Mouse (Mus musculus): ENCODE results near the gene Cfap126. TPM values are rescaled to one million over a fixed set of nuclear protein-coding genes. Genes with fewer than 3 reads are reported as not detected.
A peak's percentile ranks its signal among the peaks of the same experiment; 100 is the strongest.
"Not testable (repeated sequence)": the region's sequence is repeated elsewhere in the genome, so short reads cannot be mapped to it uniquely, and the experiment has no call there.

Gene Cfap126
- 1.8 and 2.5 TPM in 2 replicates for polyA plus RNA-seq (2015; fragmentation: Nextera tagmentation; extraction: Ambion mirVana)

GRCm38 (mm10) chr1:171113873-171114299 is at the start of gene Cfap126:
Cfap126 (plus strand) TSS chr1:171113918.
- under 1% methylated on average over 24 of the region's 24 CpGs for WGBS (ENCODE audit: insufficient replicate concordance)

DNA sequence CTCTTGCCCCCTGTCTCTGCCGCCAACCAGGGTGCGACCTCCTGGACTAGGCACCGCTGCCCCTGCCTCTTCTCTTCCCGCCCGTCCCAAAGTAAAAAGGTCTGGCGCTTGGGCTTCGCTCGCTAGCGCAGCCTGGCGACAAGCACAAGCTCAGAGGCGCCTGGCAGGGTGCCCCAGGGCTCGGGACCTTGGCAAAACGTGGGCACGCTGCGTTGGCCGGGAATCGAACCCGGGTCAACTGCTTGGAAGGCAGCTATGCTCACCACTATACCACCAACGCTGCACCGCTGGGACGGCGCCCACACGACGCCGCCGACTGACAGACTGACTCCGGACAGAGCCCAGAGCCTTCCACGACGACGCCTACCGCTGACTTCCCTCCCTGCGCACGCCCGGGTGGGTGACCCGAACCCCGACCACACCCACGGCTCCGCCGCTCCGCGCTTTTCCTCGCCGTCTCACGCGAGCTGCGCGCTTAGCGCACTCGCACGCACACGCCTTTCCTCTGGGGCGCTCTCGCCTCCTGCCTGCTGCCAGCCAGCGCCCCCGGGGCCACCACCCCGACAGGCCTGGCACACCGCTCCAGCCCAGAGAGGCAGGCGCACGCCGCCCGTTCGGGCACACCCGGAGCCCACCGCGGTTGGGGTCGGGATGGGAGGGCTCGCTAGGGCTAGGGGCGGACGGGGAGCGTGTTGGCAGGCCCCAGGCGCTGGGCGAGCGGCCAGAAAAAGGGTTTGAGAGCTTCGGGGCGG is 49.1 kb upstream of the Cfap126 start, which contains the start of gene Fcgr3:
Fcgr3 (minus strand) TSS at position 445 of the 752 bp plus-strand sequence.
- not testable (repeated sequence) for H3K9me3 ChIP-seq (replicated peaks); H3K36me3 ChIP-seq
- peak; percentile 73 for ATAC-seq (ENCODE audit: low read depth)
- peak within 1 kb of the TSS; percentile 62 for H3K4me2 ChIP-seq
- peak within 1 kb of the TSS; percentile 51 for H3K4me3 ChIP-seq (replicated peaks)
- WGBS (ENCODE audit: insufficient replicate concordance): under 1% methylated on average over 44 of the region's 75 CpGs
- peak within 1 kb of the TSS; percentile 2; the same call in 1 of the 2 replicates for H3K27ac ChIP-seq
- H3K27me3 ChIP-seq: peaks cover 31% of the 10 kb centered on the region
- DNase-seq: peak; percentile 78
- peaks cover 31% of the 10 kb centered on the region for H3K4me1 ChIP-seq (replicated peaks)
- H3K9ac ChIP-seq: peak within 1 kb of the TSS; percentile 53

More at GRCm38 (mm10) chr1:171113873-171114299, at the start of gene Cfap126:
- Histone ChIP-seq H3K9ac (peak within 1 kb of the TSS; percentile 73), H3K4me2 (peak within 1 kb of the TSS; percentile 87), H3K27ac (peak within 1 kb of the TSS; percentile 67), H3K27me3 (no peaks in the 10 kb centered on the region), H3K36me3 (no peaks in the 10 kb centered on the region), H3K4me3 (replicated peaks) (peak within 1 kb of the TSS; percentile 61), H3K9me3 (replicated peaks) (no peaks in the 10 kb centered on the region), H3K4me1 (replicated peaks) (peaks cover 74% of the 10 kb centered on the region)
- ATAC-seq (ENCODE audit: low read depth): peak; percentile 49
- DNase-seq: peak; percentile 66

- H3K27ac ChIP-seq; H3K9me3 ChIP-seq (replicated peaks); H3K36me3 ChIP-seq; H3K9ac ChIP-seq; DNase-seq: not testable (repeated sequence)
- H3K4me2 ChIP-seq: peak overlapping the region; percentile 62
- WGBS (ENCODE audit: insufficient replicate concordance): 1% methylated on average over 22 of the region's 35 CpGs
- ATAC-seq (ENCODE audit: low read depth): peak; percentile 44
- peaks cover 29% of the 10 kb centered on the region for H3K4me1 ChIP-seq (replicated peaks)
- peaks cover 36% of the 10 kb centered on the region for H3K27me3 ChIP-seq
- H3K4me3 ChIP-seq (replicated peaks): peak overlapping the region; percentile 49
Observed at GRCm38 (mm10) chr1:171065243-171065587, 48.5 kb upstream of the Cfap126 start.

DNA sequence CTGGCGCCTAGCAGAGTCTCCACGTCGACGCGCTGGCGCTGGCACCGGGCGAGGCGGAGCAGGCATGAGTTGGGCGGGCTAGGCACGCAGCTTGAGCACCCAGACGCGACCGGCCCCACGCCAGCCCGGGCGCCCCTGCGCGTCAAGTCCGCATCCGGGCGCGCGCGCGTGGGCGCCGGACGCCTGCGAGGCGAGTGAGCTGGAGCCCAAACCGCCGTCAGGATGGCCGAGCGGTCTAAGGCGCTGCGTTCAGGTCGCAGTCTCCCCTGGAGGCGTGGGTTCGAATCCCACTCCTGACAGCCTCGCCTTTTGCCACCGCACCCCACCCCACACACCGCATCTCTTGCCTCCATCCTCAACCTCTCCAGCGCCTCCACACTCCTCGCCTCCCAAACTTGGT is 48.0 kb upstream of the Cfap126 start:
- peak overlapping the region; percentile 57 for H3K4me2 ChIP-seq
- ATAC-seq (ENCODE audit: low read depth): peak; percentile 5

GRCm38 (mm10) chr1:171066583-171066982 is 47.1 kb upstream of the Cfap126 start:
- H3K27ac ChIP-seq; H3K9me3 ChIP-seq (replicated peaks); DNase-seq; H3K4me2 ChIP-seq; H3K9ac ChIP-seq; H3K4me3 ChIP-seq (replicated peaks); H3K36me3 ChIP-seq: not testable (repeated sequence)
- ATAC-seq (ENCODE audit: low read depth): peak; percentile 74
- H3K4me1 ChIP-seq (replicated peaks): peaks cover 17% of the 10 kb centered on the region
- WGBS (ENCODE audit: insufficient replicate concordance): 11% methylated on average over 3 of the region's 10 CpGs
- peaks cover 44% of the 10 kb centered on the region for H3K27me3 ChIP-seq

More for the DNA sequence above, 48.0 kb upstream of the Cfap126 start:
- peaks cover 38% of the 10 kb centered on the region for H3K27me3 ChIP-seq
- H3K27ac ChIP-seq; H3K9me3 ChIP-seq (replicated peaks); H3K9ac ChIP-seq; H3K36me3 ChIP-seq: not testable (repeated sequence)
- peak overlapping the region; percentile 42 for H3K4me3 ChIP-seq (replicated peaks)
- peaks cover 23% of the 10 kb centered on the region for H3K4me1 ChIP-seq (replicated peaks)
- 3% methylated on average over 31 of the region's 45 CpGs for WGBS (ENCODE audit: insufficient replicate concordance)
- peak; percentile 66 for DNase-seq

GRCm38 (mm10) chr1:171067928-171068327 is 45.8 kb upstream of the Cfap126 start:
- H3K9me3 ChIP-seq (replicated peaks); H3K9ac ChIP-seq; H3K27ac ChIP-seq; ATAC-seq (ENCODE audit: low read depth); H3K4me2 ChIP-seq; DNase-seq; H3K4me3 ChIP-seq (replicated peaks); H3K36me3 ChIP-seq: not testable (repeated sequence)
- WGBS (ENCODE audit: insufficient replicate concordance): 30% methylated on average over 5 of the region's 5 CpGs
- Histone ChIP-seq H3K27me3 (peaks cover 44% of the 10 kb centered on the region), H3K4me1 (replicated peaks) (peaks cover 17% of the 10 kb centered on the region)

GRCm38 (mm10) chr1:171069508-171069907 is 44.2 kb upstream of the Cfap126 start:
- H3K9me3 ChIP-seq (replicated peaks); DNase-seq; H3K9ac ChIP-seq; ATAC-seq (ENCODE audit: low read depth); H3K4me3 ChIP-seq (replicated peaks); H3K36me3 ChIP-seq; H3K4me2 ChIP-seq; H3K27ac ChIP-seq; H3K4me1 ChIP-seq (replicated peaks): not testable (repeated sequence)
- peaks cover 43% of the 10 kb centered on the region for H3K27me3 ChIP-seq
- WGBS (ENCODE audit: insufficient replicate concordance): 48% methylated on average over 3 of the region's 3 CpGs

GRCm38 (mm10) chr1:171070879-171071278 is 42.8 kb upstream of the Cfap126 start:
- H3K4me2 ChIP-seq; DNase-seq; H3K9ac ChIP-seq; H3K36me3 ChIP-seq; H3K4me1 ChIP-seq (replicated peaks); ATAC-seq (ENCODE audit: low read depth); H3K27ac ChIP-seq; H3K4me3 ChIP-seq (replicated peaks); H3K9me3 ChIP-seq (replicated peaks): not testable (repeated sequence)
- H3K27me3 ChIP-seq: peaks cover 36% of the 10 kb centered on the region
- WGBS (ENCODE audit: insufficient replicate concordance): 20% methylated on average over 14 of the region's 16 CpGs

DNA sequence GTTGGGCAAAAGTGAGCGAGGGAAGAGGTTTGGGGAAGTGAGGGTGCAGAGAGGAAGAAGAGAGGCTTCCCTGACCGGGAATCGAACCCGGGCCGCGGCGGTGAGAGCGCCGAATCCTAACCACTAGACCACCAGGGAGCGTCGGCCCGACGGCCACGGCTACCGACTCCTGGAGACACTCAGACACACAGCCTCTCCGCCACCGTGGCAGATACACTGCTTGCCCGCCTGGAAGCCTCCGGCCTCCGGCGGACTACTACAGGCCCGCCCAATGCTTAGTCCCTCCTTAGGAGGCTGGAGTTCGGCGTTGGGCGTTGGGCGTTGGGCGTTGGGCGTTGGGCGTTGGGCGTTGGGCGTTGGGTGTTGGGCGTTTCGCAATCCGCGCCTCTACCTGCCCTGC is 42.0 kb upstream of the Cfap126 start:
- H3K4me3 ChIP-seq (replicated peaks): not testable (repeated sequence)
- WGBS (ENCODE audit: insufficient replicate concordance): 0% methylated on average over 1 of the region's 35 CpGs

DNA sequence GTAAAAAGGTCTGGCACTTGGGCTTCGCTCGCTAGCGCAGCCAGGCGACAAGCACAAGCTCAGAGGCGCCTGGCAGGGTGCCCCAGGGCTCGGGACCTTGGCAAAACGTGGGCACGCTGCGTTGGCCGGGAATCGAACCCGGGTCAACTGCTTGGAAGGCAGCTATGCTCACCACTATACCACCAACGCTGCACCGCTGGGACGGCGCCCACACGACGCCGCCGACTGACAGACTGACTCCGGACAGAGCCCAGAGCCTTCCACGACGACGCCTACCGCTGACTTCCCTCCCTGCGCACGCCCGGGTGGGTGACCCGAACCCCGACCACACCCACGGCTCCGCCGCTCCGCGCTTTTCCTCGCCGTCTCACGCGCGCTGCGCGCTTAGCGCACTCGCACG is 41.5 kb upstream of the Cfap126 start:
- H3K4me2 ChIP-seq; H3K9me3 ChIP-seq (replicated peaks); H3K4me3 ChIP-seq (replicated peaks); H3K9ac ChIP-seq; H3K27ac ChIP-seq; H3K36me3 ChIP-seq; H3K4me1 ChIP-seq (replicated peaks); DNase-seq: not testable (repeated sequence)
- peak; percentile 57 for ATAC-seq (ENCODE audit: low read depth)
- H3K27me3 ChIP-seq: peaks cover 38% of the 10 kb centered on the region
- no CpG with 5 or more reads among the region's 45 CpGs for WGBS (ENCODE audit: insufficient replicate concordance)

More for the DNA sequence above, 42.0 kb upstream of the Cfap126 start:
- not testable (repeated sequence) for H3K9me3 ChIP-seq (replicated peaks); H3K36me3 ChIP-seq; H3K4me1 ChIP-seq (replicated peaks); H3K4me2 ChIP-seq; DNase-seq; H3K27ac ChIP-seq; H3K9ac ChIP-seq
- peak; percentile 73 for ATAC-seq (ENCODE audit: low read depth)
- peaks cover 35% of the 10 kb centered on the region for H3K27me3 ChIP-seq

DNA sequence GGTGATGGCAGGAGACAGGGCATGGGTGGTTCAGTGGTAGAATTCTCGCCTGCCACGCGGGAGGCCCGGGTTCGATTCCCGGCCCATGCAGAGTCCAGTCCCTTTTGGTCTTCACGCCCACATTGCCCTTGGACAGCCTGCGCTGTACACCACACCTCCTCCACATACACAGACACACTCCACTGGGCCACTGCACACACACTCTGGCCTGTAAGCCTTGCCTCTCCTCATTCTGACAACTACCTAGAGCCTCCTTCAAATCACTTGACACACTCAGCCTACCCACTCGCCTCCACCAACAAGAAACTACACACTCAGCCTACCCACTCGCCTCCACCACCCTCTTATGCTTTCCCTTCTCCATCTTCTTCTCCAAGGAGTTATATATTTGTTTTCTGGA is 39.4 kb upstream of the Cfap126 start:
- H3K4me2 ChIP-seq; H3K27ac ChIP-seq; H3K9ac ChIP-seq; H3K4me1 ChIP-seq (replicated peaks); H3K4me3 ChIP-seq (replicated peaks); H3K9me3 ChIP-seq (replicated peaks); H3K36me3 ChIP-seq: not testable (repeated sequence)
- DNase-seq: peak; percentile 43
- 9% methylated on average over 5 of the region's 10 CpGs for WGBS (ENCODE audit: insufficient replicate concordance)
- peak; percentile 76 for ATAC-seq (ENCODE audit: low read depth)
- H3K27me3 ChIP-seq: peaks cover 51% of the 10 kb centered on the region

DNA sequence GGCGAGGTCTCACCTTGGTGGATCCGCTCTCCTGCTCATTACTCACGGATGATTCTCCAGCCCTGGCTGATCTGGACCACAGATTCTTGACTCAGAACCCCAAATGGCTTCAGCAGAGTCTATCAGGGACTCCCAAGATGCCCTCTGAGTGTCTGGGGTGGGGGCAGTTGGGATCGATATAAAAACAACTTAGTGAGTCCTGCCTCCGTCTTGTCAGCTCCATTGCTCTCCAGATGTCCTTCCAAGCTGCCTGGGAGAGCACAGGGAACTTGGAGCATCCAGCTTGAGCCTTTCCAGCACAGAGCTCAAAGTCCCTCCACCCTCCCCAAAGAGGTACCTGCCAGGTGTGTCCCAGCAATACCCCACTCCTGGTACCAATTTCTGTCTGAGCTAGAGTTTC is 37.5 kb upstream of the Cfap126 start:
- WGBS (ENCODE audit: insufficient replicate concordance): 71% methylated on average over 5 of the region's 5 CpGs
- not testable (repeated sequence) for H3K9ac ChIP-seq; H3K4me3 ChIP-seq (replicated peaks)

More for the DNA sequence above, 37.5 kb upstream of the Cfap126 start:
- ATAC-seq (ENCODE audit: low read depth); H3K4me1 ChIP-seq (replicated peaks); H3K27ac ChIP-seq; H3K4me2 ChIP-seq; DNase-seq; H3K36me3 ChIP-seq; H3K9me3 ChIP-seq (replicated peaks): not testable (repeated sequence)
- peaks cover 37% of the 10 kb centered on the region for H3K27me3 ChIP-seq
